Comparison of ENCODE assay signal across 16 mouse cellular contexts in genomic region chr8:70377049-70377448, GRCm38 (mm10). TPM values are rescaled to one million over a fixed set of nuclear protein-coding genes. Genes with fewer than 3 reads are reported as not detected.
DNase-seq lines count a peak whose midpoint lies in the region; ATAC-seq and TF ChIP-seq lines count a peak whose summit lies in the region.
"Had no signal": no experiment of that assay in that cellular context is flagged by ENCODE, and none has a peak within 500 bp of the region (broad histone marks: within the 10 kb centered on the region; RNA-seq: fewer than 3 reads in every experiment).

No protein-coding gene starts in this region.

- DNase-seq in embryonic facial prominence, embryonic 10.5 days (ENCODE audit: low spot score), result no peak
- DNase-seq in lung, embryonic 14.5 days, result no peak
- no peak for DNase-seq in lung, postnatal 10 days
- peak; percentile 54 for DNase-seq in ES-CJ7 (ENCODE audit: low read depth, low spot score)
- no peak for DNase-seq in kidney, postnatal 36 days
- DNase-seq: heart, adult 18-20 months; kidney, adult 9 months; thymus, postnatal 14 days had no signal

- TF ChIP-seq POLR2A in embryonic fibroblast, embryonic 13.5 days (IDR thresholded peaks at IDR 0.05; ENCODE audit: low read depth, low read length), result no peak

- no peak for ATAC-seq in embryonic facial prominence, embryonic 13.5 days (ENCODE audit: insufficient number of reproducible peaks, insufficient read depth, low FRiP score, low TSS enrichment, low read depth)
- ATAC-seq in lung, embryonic 14.5 days (ENCODE audit: insufficient read depth), result no peak
- no peak for ATAC-seq in neural tube, embryonic 15.5 days (ENCODE audit: low FRiP score)
- ATAC-seq: Patski had no signal

- H3K9me3 ChIP-seq in embryonic facial prominence, embryonic 13.5 days, result no peaks in the 10 kb centered on the region
- H3K9me3 ChIP-seq in embryonic facial prominence, embryonic 10.5 days, result no peaks in the 10 kb centered on the region
- no peaks in the 10 kb centered on the region for H3K9me3 ChIP-seq in lung, embryonic 14.5 days (ENCODE audit: low read depth, low read length)
- H3K9me3 ChIP-seq in neural tube, embryonic 15.5 days (replicated peaks), result no peaks in the 10 kb centered on the region
- H3K9me3 ChIP-seq: forebrain, embryonic 10.5 days; hindbrain, embryonic 15.5 days; limb, embryonic 12.5 days; neural tube, embryonic 12.5 days had no signal

- 12% methylated on average over 15 of the region's 15 CpGs for WGBS in embryonic facial prominence, embryonic 13.5 days
- 13% methylated on average over 15 of the region's 15 CpGs for WGBS in embryonic facial prominence, embryonic 10.5 days
- 13% methylated on average over 15 of the region's 15 CpGs for WGBS in lung, embryonic 14.5 days
- 15% methylated on average over 15 of the region's 15 CpGs for WGBS in neural tube, embryonic 15.5 days

- H3K27ac ChIP-seq in embryonic facial prominence, embryonic 13.5 days, result no peak overlapping the region
- no peak overlapping the region for H3K27ac ChIP-seq in embryonic facial prominence, embryonic 10.5 days (replicated peaks)
- H3K27ac ChIP-seq in lung, embryonic 14.5 days (ENCODE audit: low read depth), result no peak overlapping the region
- no peak overlapping the region for H3K27ac ChIP-seq in embryonic fibroblast, embryonic 13.5 days (ENCODE audit: insufficient read depth, low read length)
- H3K27ac ChIP-seq in neural tube, embryonic 15.5 days (replicated peaks), result no peak overlapping the region
- H3K27ac ChIP-seq: forebrain, embryonic 10.5 days; hindbrain, embryonic 15.5 days; limb, embryonic 12.5 days; neural tube, embryonic 12.5 days had no signal

- no peaks in the 10 kb centered on the region for H3K36me3 ChIP-seq in embryonic facial prominence, embryonic 13.5 days
- no peaks in the 10 kb centered on the region for H3K36me3 ChIP-seq in embryonic facial prominence, embryonic 10.5 days (replicated peaks)
- H3K36me3 ChIP-seq in lung, embryonic 14.5 days (ENCODE audit: insufficient read depth), result no peaks in the 10 kb centered on the region
- no peaks in the 10 kb centered on the region for H3K36me3 ChIP-seq in neural tube, embryonic 15.5 days
- H3K36me3 ChIP-seq: forebrain, embryonic 10.5 days; hindbrain, embryonic 15.5 days; limb, embryonic 12.5 days; neural tube, embryonic 12.5 days had no signal

- peaks cover 39% of the 10 kb centered on the region for H3K4me1 ChIP-seq in embryonic facial prominence, embryonic 13.5 days
- peaks cover 41% of the 10 kb centered on the region for H3K4me1 ChIP-seq in embryonic facial prominence, embryonic 10.5 days
- H3K4me1 ChIP-seq in lung, embryonic 14.5 days (ENCODE audit: insufficient read depth), result peaks cover 3% of the 10 kb centered on the region; the same call in 1 of the 2 replicates
- H3K4me1 ChIP-seq in embryonic fibroblast, embryonic 13.5 days (ENCODE audit: control insufficient read depth, insufficient read depth, low read length), result 0 out of 2 replicates have a peak, but pooled peaks cover 2% of the 10 kb centered on the region
- peaks cover 35% of the 10 kb centered on the region for H3K4me1 ChIP-seq in neural tube, embryonic 15.5 days

- H3K4me2 ChIP-seq in embryonic facial prominence, embryonic 13.5 days, result 0 out of 2 replicates have a peak overlapping the region, but pooled peaks have one; percentile 47
- no peak overlapping the region for H3K4me2 ChIP-seq in lung, embryonic 14.5 days
- H3K4me2 ChIP-seq in neural tube, embryonic 15.5 days, result no peak overlapping the region

- peak overlapping the region; percentile 21; the same call in 1 of the 2 replicates for H3K4me3 ChIP-seq in embryonic facial prominence, embryonic 13.5 days
- H3K4me3 ChIP-seq in embryonic facial prominence, embryonic 10.5 days, result no peak overlapping the region
- no peak overlapping the region for H3K4me3 ChIP-seq in lung, embryonic 14.5 days (ENCODE audit: low read depth, low read length)
- H3K4me3 ChIP-seq in embryonic fibroblast, embryonic 13.5 days (ENCODE audit: insufficient read depth, low read length), result no peak overlapping the region
- H3K4me3 ChIP-seq in neural tube, embryonic 15.5 days (replicated peaks), result no peak overlapping the region
- H3K4me3 ChIP-seq: hindbrain, embryonic 15.5 days had no signal

- peaks cover 78% of the 10 kb centered on the region for H3K27me3 ChIP-seq in embryonic facial prominence, embryonic 13.5 days
- peaks cover 99% of the 10 kb centered on the region for H3K27me3 ChIP-seq in embryonic facial prominence, embryonic 10.5 days (replicated peaks; ENCODE audit: low read depth, poor library complexity, severe bottlenecking)
- H3K27me3 ChIP-seq in lung, embryonic 14.5 days (ENCODE audit: insufficient read depth, low read length), result peaks cover 64% of the 10 kb centered on the region
- H3K27me3 ChIP-seq in neural tube, embryonic 15.5 days (replicated peaks), result peaks cover 81% of the 10 kb centered on the region
- H3K27me3 ChIP-seq: Patski had no signal

- 0 out of 2 replicates have a peak overlapping the region, but pooled peaks have one; percentile 16 for H3K9ac ChIP-seq in embryonic facial prominence, embryonic 13.5 days
- H3K9ac ChIP-seq in lung, embryonic 14.5 days, result no peak overlapping the region
- H3K9ac ChIP-seq in neural tube, embryonic 15.5 days (replicated peaks), result no peak overlapping the region
- H3K9ac ChIP-seq: hindbrain, embryonic 15.5 days; limb, embryonic 12.5 days; neural tube, embryonic 12.5 days had no signal

- TF ChIP-seq CTCF in lung, embryonic 14.5 days (IDR thresholded peaks at IDR 0.05; ENCODE audit: low read depth), result peak; percentile 35
- TF ChIP-seq CTCF in embryonic fibroblast, embryonic 13.5 days (IDR thresholded peaks at IDR 0.05; ENCODE audit: borderline replicate concordance, insufficient read depth, low read length), result peak; percentile 34; the same call in 1 of the 2 replicates

RNA-seq across cellular contexts. Expression of gene Comp, which starts 3.7 kb away (rescaled TPM):
- polyA plus RNA-seq in embryonic facial prominence, embryonic 13.5 days (2015; fragmentation: Nextera tagmentation; extraction: Ambion mirVana), result 0.59 and 0.81 TPM in 2 replicates
- polyA plus RNA-seq in embryonic facial prominence, embryonic 10.5 days (2016; fragmentation: Nextera tagmentation; extraction: Ambion mirVana), result 0.19 and 0.37 TPM in 2 replicates
- polyA plus RNA-seq in lung, embryonic 14.5 days (2014; fragmentation: Nextera tagmentation; extraction: Ambion mirVana), result 0.43 and 0.53 TPM in 2 replicates
- polyA plus RNA-seq in embryonic fibroblast, embryonic 13.5 days (2011; ENCODE audit: insufficient read length, low read depth, missing spikeins), result 1.6 and 1.9 TPM in 2 replicates
- polyA plus RNA-seq in neural tube, embryonic 15.5 days (2015; fragmentation: Nextera tagmentation; extraction: Ambion mirVana), result 3.1 and 6.4 TPM in 2 replicates

RNA-seq across cellular contexts. Expression of gene Upf1, which starts 24.0 kb away (rescaled TPM):
- polyA plus RNA-seq in embryonic facial prominence, embryonic 13.5 days (2015; fragmentation: Nextera tagmentation; extraction: Ambion mirVana), result 20.3 and 22.1 TPM in 2 replicates
- polyA plus RNA-seq in embryonic facial prominence, embryonic 10.5 days (2016; fragmentation: Nextera tagmentation; extraction: Ambion mirVana), result 21.9 and 22.1 TPM in 2 replicates
- polyA plus RNA-seq in lung, embryonic 14.5 days (2014; fragmentation: Nextera tagmentation; extraction: Ambion mirVana), result 23.3 and 27.2 TPM in 2 replicates
- 25.6 and 25.8 TPM in 2 replicates for polyA plus RNA-seq in embryonic fibroblast, embryonic 13.5 days (2011; ENCODE audit: insufficient read length, low read depth, missing spikeins)
- polyA plus RNA-seq in neural tube, embryonic 15.5 days (2015; fragmentation: Nextera tagmentation; extraction: Ambion mirVana), result 11.8 and 12.6 TPM in 2 replicates

RNA-seq across cellular contexts. Expression of gene Gdf1, which starts 47.4 kb away (rescaled TPM):
- polyA plus RNA-seq in embryonic facial prominence, embryonic 13.5 days (2015; fragmentation: Nextera tagmentation; extraction: Ambion mirVana), result 2.2 and 4.2 TPM in 2 replicates
- polyA plus RNA-seq in embryonic facial prominence, embryonic 10.5 days (2016; fragmentation: Nextera tagmentation; extraction: Ambion mirVana), result 5.6 and 5.7 TPM in 2 replicates
- 2.4 and 4.2 TPM in 2 replicates for polyA plus RNA-seq in lung, embryonic 14.5 days (2014; fragmentation: Nextera tagmentation; extraction: Ambion mirVana)
- polyA plus RNA-seq in embryonic fibroblast, embryonic 13.5 days (2011; ENCODE audit: insufficient read length, low read depth, missing spikeins), result not detected in 2 replicates
- 7.9 and 9.8 TPM in 2 replicates for polyA plus RNA-seq in neural tube, embryonic 15.5 days (2015; fragmentation: Nextera tagmentation; extraction: Ambion mirVana)
